Mouse (Mus musculus) kidney, embryonic 15.5 days (tissue): ENCODE data around the gene Mark3. TPM values are rescaled to one million over a fixed set of nuclear protein-coding genes. Genes with fewer than 3 reads are reported as not detected.

Source experiments
- polyA plus RNA-seq: library from polyadenylated mRNA; unstranded; fragments of >200 nt; fragmentation: Nextera tagmentation; extraction: Ambion mirVana; gene quantifications from 2 replicates; pipeline ENCODE4 v1.2.1, GENCODE M21; 2015

The Mark3 gene
- polyA plus RNA-seq, 1 experiment from 2014 or later: 50.3 TPM

Other genes with a start within 250 kb of the Mark3 start
- gene Cdc42bpb, start 196.8 kb upstream of the Mark3 start, polyA plus RNA-seq: 31.9 and 40.0 TPM in 2 replicates
- 5.5 and 7.0 TPM in 2 replicates for gene Lbhd2, start 167.7 kb upstream of the Mark3 start, polyA plus RNA-seq
- 16.8 and 17.8 TPM in 2 replicates for gene Exoc3l4, start 157.5 kb upstream of the Mark3 start, polyA plus RNA-seq
- gene Tnfaip2, start 132.1 kb upstream of the Mark3 start, polyA plus RNA-seq: 19.5 and 22.9 TPM in 2 replicates
- 91.7 and 93.3 TPM in 2 replicates for gene Gm266, start 88.7 kb upstream of the Mark3 start, polyA plus RNA-seq
- gene Eif5, start 36.5 kb upstream of the Mark3 start, polyA plus RNA-seq: 577 and 624 TPM in 2 replicates
- gene Ckb, start 97.8 kb downstream of the Mark3 start, polyA plus RNA-seq: 126 and 154 TPM in 2 replicates
- 10.7 and 12.8 TPM in 2 replicates for gene Trmt61a, start 103.6 kb downstream of the Mark3 start, polyA plus RNA-seq
- 51.4 and 53.6 TPM in 2 replicates for gene Bag5, start 138.7 kb downstream of the Mark3 start, polyA plus RNA-seq
- 53.5 and 57.4 TPM in 2 replicates for gene Apopt1, start 138.7 kb downstream of the Mark3 start, polyA plus RNA-seq
- 81.8 and 98.5 TPM in 2 replicates for gene Klc1, start 184.3 kb downstream of the Mark3 start, polyA plus RNA-seq
- 14.0 and 14.3 TPM in 2 replicates for gene Xrcc3, start 239.3 kb downstream of the Mark3 start, polyA plus RNA-seq
- 117 and 125 TPM in 2 replicates for gene Zfyve21, start 239.6 kb downstream of the Mark3 start, polyA plus RNA-seq